Mouse (Mus musculus) frontal cortex, adult 2 months (tissue): ENCODE data around the gene Melk. TPM values are rescaled to one million over a fixed set of nuclear protein-coding genes. Genes with fewer than 3 reads are reported as not detected.

ENCODE experiments used
- DNase-seq, 2 experiments: peaks; one replicate each; pipeline ENCODE4 v3.0.0; 2022; ENCODE audit warnings: low spot score in 1 of 2; ENCODE audit errors: extremely low spot score in 1 of 2
- polyA plus RNA-seq: library from polyadenylated mRNA; depleted of rRNA; stranded (reverse); fragments of >200 nt; gene quantifications from 2 replicates; pipeline ENCODE4 v1.2.3, GENCODE M21; 2012; rRNA removed

Gene Melk
- polyA plus RNA-seq, 1 experiment, result 0.52 TPM

- peak in 1 of 2 experiments; percentile 48 for DNase-seq
These were observed 24.8 kb downstream of the Melk start for GRCm38 (mm10) chr4:44325453-44325852.

DNA sequence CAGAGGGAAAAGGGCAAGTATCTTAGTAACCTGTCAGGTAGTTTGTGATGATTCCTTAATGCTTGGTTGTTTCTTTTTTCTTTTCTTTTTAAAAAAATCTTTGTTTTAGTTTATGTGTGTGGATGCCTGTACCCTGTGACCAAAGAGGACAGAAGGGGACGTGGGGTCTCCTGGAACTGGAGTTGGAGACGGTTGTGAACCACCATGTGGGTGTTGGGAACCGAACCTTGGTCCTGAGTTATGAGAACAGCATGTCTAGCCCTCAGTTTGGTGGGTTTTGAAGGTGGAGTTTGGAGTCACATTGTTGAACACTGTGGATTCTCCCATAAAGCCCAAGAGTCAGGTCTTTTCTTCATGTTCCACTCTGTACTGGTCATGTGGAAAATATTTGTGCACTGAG, 26.0 kb downstream of the Melk start:
- DNase-seq, result no peak

DNA sequence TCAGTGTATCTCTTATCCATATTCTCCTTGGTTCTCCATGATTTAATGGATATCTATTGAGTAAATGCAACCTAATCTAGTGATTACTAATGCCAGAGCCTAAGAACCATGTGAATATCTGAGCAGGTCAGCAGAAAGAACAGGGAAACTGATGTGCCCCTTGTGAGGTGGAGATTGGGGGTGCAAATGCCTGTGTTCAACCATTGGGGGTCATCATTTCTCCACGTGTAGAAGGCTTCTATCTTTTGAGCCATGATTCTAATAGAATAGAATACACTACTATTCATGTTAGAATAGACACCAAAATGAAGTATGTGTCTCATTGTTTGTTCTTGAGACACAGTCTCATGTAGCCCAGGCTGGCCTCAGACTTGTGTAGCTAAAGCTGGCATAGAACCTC, 27.3 kb downstream of the Melk start:
- no peak for DNase-seq

- no peak for DNase-seq
These were observed 34.3 kb downstream of the Melk start for GRCm38 (mm10) chr4:44335006-44335405.

DNA sequence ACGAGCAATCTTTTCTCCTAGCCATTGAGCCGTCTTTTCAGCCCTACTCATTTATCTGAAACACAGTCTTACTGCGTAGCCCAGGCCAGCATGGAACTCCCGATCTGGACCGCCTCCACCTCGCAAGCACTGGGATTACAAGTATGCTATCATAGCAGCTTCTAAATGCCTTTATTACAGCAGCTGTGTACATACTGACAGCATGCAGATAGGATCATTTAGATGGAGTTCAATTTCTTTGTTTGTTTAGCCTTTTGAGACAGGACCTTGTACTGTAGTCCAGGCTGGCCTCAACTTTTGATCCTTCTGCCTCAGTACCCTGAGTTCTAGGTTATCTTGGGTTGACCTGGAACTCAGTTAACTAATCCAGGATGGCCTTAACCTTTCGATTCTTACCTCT, 61.0 kb downstream of the Melk start:
- no peak for DNase-seq

GRCm38 (mm10) chr4:44363434-44364013, 62.8 kb downstream of the Melk start:
- DNase-seq, result peak in 1 of 2 experiments; percentile 4

DNA sequence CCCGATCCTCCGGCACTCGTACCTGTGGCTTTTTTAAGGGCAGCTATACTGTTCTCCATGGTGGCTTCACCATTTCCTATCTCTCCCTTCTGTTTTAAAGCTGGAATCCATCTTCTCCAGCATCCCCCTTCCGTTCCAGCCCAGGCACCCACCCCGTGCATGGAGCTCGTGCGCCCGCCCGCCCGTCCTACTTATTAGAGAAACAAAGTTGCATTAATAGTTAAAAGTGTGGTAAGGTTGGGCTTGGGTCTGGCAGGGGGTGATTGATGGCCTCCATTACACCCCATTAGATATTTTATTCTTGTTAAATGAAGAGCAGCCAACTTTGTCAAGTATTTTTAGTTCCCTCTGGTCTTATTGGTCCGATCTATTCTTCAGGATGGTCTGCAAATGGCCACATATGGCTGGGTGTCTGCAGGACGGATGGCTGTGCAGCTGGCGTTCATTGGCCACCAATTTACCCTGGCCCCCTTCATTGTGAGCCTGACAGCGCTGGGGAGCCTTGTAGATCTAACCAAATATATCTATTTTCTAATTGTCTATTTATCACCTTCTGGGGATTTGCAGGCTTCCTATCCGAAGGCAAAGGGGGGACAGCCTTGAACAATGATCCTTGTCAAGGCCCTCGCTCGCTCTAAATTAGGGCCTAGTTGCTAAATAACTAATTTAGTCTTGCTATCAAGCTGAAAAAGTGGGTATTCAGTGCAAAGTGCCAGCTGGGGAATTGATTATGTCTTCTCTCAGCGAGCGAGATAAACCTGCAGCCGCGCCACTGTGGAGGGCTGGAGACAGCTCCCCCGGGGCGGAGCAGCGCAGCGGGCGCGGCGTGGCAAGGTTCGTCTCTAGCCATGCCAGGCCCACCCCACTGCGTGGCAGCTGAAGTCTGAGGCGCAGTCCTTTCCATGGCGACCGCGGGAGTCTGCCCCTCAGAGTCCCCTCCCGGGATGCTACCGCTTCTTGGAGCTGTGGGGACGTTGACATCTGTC, 91.8 kb downstream of the Melk start:
- no peak for DNase-seq

GRCm38 (mm10) chr4:44402607-44403006, 101.9 kb downstream of the Melk start:
- peak in 1 of 2 experiments; percentile 15 for DNase-seq

DNA sequence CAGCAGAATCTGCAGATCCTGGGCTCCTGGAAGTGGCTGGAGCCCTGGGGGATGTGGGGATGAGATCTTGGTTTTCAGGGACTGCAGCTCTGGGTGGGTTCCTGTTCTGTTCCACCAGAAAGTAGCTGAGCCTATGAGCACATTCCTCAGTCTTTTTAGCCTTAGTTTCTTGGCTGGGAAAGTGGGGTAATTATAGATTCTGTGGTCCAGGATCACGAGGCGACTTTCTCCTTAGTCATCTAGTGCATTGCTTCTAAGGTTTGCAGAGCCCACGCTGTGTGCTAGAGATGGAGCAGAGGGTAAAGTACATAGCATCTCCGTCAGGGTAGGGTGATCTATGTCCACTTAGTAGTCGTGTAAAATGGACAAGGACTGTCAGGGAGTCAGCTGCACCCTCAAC, 103.8 kb downstream of the Melk start:
- no peak for DNase-seq

Other genes with a start within 250 kb of the Melk start
- gene Gne, start 216.7 kb upstream of the Melk start, polyA plus RNA-seq, result 18.7 and 20.6 TPM in 2 replicates
- gene Rnf38, start 67.1 kb upstream of the Melk start, polyA plus RNA-seq, result 64.1 and 71.8 TPM in 2 replicates